Mouse (Mus musculus) v-Abl transformed pro-B cells (cell line): Measurements from ENCODE around the gene Snrpe.

Experiments used
- in situ Hi-C, 2 experiments: fragments of 400-800 bp; cut with MboI; formaldehyde crosslinking; loops; one replicate each; pipeline ENCODE4 v1.15.1; 2025; ENCODE audit not compliant: unreplicated experiment in 2 of 2

Gene Snrpe

DNA sequence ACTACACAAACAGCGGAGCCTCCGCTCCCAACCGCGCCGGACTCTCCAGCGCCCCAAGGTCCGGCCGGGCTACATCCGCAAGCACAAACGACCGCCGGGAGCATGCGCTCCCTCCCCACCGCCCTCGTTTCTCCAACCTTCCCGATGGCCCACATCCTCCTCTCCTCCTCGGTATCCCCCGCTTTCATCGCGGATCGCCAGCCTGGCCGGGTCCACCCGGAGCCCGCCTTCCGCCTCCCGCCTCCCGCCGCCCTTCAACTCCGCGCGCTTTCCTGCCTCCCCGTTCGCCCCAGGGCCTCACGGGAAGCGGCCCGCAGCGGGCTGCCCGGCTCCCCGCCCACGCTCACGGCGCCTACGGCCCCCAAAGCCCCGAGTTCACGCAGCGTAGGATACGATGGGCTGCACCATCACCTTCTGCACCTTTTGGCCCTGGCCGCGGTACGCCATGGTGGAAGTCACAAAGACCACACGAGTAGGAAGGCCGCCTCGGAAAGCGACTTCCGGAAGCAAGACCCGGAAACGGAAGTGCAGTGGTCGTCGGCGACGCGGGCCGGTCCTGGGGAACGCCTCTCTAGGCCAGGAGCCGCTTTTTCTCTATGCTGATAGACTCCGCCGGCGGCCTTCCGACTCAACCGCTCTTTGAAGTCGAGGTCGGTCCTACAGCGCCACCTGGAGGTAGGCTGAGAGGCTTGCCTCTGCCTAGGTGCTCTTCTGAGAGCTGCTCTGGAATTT, at the start of gene Snrpe:
Snrpe (minus strand) TSS at position 521 of the 732 bp plus-strand sequence.
- in situ Hi-C loops: loop anchor here (5.0 to 25.0 kb wide), 7 partner anchors 228 to 605 kb away; no protein-coding TSS in a partner anchor

GRCm38 (mm10) chr1:133658878-133659277, 48.8 kb upstream of the Snrpe start:
- in situ Hi-C loops: loop anchor here in 1 of 2 experiments (5.0 to 25.0 kb wide), 2 partner anchors 38 to 1647 kb away; partner anchors contain the start of gene Elk4

DNA sequence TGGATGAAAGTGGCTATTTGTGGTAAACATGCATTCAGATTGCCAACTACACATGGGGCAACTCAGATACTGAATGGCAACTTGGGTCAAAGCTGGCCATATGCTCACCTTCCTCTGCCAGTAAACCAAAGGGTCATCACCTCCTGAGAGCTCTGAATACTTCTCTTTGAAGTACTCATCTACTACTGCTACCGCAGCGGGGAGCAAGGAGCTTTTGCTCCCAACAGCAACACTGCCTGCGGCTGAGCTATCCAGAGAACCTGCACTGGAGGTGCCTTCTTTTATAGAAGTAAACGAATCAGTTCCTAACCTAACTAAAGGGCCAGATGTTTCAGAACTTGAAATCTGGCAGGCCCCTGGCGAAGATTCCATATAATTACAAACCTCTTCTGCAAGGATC, 46.7 kb upstream of the Snrpe start:
- in situ Hi-C loops: loop anchor here in 1 of 2 experiments (5.0 to 25.0 kb wide), 2 partner anchors 40 to 1645 kb away; partner anchors contain the start of gene Elk4

GRCm38 (mm10) chr1:133653033-133653432, 42.9 kb upstream of the Snrpe start:
- in situ Hi-C loops: loop anchor here in 1 of 2 experiments (25.0 kb wide), 1 partner anchor 1641 kb away; the partner anchor contains the start of gene Elk4

DNA sequence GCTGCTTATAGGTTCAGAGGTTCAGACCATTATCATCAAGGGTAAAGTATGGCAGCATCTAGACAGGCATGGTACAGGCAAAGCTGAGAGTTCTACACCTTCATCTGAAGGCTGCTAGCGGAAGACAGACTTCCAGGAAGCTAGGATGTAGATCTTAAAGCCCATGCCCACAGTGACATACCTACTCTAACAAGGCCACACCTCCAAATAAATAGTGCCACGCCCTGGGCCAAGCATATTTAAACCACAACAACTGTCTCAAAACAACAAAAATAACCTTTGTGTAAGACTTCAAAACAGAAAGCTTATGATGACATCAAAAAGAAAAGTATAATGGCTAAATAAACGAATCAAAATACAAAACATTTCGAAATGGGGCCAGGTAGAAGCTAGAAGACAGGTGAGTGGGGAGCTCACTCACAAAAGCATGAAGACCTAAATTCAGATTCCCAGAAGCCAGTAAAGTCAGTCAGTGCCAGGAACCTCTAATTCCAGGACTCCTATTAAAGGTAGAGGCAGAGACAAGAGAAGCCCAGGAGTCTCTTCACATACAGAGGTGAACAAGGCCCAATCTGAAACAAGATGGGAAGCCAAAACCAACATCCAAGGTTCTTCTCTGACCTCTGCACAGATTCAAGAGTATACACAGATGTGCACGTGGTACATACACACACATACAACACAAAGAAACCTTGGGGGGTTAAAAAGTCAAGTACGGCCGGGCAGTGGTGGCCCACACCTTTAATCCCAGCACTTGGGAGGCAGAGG, 40.4 kb upstream of the Snrpe start:
- in situ Hi-C loops: loop anchor here in 1 of 2 experiments (25.0 kb wide), 1 partner anchor 1638 kb away; the partner anchor contains the start of gene Elk4

DNA sequence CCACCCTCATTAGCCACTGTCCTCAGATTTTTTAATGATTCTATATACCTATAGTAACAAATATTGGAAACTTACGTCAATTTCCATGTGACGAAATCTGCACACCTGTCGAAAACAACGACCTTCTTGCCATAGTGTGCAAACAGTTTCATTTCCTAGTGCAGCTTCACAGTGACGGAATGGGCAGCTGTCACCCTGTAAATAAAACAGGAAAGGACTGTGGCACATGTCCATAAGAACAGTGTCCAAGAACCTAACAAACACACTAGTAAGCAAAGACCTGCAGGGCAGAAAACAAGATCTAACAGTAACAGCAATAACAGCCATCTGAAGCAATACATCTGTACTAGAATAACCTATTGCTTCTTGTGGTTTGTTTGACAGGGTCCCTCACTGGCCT, 35.6 kb upstream of the Snrpe start:
- in situ Hi-C loops: no loop called here

GRCm38 (mm10) chr1:133641163-133641562, 31.1 kb upstream of the Snrpe start:
- in situ Hi-C loops: no loop called here

- in situ Hi-C loops: loop anchor here in 1 of 2 experiments (10.0 kb wide), 1 partner anchor 256 kb away; no protein-coding TSS in a partner anchor
Observed at GRCm38 (mm10) chr1:133638517-133638916, 28.4 kb upstream of the Snrpe start.

DNA sequence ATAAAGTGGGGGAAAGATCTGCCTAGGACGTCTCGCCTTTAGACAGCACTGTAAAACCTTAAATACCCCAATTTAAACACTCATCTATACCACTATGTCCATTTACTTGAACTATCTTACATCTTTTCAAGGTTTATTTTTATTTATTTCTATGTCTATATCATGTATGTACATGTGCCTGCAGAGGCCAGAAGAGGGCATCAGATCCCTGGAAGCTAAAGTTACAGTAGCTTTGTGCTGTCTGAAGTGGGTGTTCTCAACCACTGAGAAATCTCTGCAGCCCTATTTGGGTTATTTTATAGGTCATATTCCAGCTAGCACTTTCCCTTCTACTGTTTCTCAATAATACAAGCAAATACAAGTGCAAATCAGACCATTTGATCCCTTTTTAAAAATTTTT, 22.1 kb upstream of the Snrpe start:
- in situ Hi-C loops: loop anchor here (5.0 to 10.0 kb wide), 2 partner anchors 85 to 263 kb away; no protein-coding TSS in a partner anchor

GRCm38 (mm10) chr1:133625052-133625451, 15.0 kb upstream of the Snrpe start:
- in situ Hi-C loops: no loop called here

DNA sequence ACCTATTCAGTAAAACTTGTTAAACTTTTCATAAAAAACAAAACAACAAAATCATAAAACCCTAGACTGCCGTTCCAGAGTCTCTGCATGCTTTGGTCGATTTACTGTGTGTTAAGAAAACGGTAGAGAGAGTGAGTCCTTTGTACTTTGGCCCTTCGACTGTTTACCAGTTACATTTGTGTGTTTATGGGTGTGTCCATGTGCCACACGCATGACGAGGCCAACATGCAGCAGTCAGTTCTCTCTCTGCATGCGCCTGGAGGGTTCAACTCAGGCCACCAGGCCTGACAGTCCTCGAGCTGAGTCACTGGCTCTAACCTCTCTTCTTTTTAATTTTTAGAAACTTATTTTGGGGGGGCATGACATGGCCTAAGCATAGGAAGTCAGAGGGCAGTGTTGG, 8.2 kb upstream of the Snrpe start:
- in situ Hi-C loops: loop anchor here (10.0 to 25.0 kb wide), 2 partner anchors 269 to 444 kb away; no protein-coding TSS in a partner anchor

DNA sequence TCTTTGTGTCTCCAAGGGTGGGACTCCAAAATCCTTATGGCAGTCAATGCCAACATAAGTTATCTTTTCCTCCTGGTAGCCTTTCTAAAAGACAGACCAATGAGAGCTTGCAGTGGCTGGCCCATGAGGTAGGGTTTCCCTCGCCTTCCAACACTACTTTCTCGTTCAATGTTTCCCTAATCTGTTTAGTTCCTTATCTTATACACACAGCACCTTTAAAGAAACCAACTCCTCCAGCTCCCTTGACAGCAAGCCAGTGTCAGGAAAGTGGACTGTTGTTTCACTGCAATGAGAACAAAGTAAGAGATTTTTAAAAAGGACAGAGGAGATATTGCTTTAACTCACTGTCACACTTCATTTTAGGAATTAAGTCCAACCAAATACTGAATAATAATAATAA, 7.8 kb upstream of the Snrpe start:
- in situ Hi-C loops: loop anchor here (10.0 to 25.0 kb wide), 2 partner anchors 269 to 443 kb away; no protein-coding TSS in a partner anchor

DNA sequence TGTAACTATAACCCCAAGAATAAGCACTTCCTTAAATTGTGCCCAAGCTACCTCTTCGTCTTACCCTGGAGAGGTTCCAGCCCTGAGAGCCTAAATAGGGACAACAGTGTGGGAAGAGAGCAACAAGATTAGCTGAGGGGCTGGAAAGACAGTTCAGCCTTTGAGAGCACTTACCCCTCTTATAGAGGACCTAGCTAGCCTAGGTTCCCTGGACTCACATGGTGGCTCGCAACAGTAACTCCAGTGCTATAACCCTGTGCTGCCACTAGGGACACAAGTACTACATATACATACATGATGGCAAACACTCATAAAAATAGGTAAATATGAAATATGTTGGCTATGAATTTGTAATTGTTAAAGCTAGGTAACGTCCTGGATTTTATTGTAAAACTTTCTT, 3.7 kb upstream of the Snrpe start:
- in situ Hi-C loops: loop anchor here (5.0 to 25.0 kb wide), 3 partner anchors 273 to 439 kb away; no protein-coding TSS in a partner anchor

DNA sequence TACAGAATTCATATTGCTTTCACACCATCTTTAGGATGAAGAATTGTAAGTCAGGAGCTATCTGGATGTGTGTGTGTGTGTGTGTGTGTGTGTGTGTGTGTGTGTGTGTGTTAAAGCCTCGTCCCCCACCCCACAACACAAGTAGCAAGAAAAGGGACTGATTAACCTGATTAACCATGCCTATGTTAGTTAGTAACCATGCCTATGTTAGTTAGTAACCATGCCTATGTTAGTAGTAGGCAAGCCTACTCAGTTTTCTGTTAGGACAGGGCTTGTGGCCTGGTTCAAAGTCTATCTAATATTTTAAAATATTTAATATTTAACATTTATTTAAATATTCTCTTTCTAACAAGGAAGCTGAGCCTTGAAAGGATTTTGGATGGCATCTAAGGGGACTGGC, 1.3 kb upstream of the Snrpe start:
- in situ Hi-C loops: loop anchor here (5.0 to 25.0 kb wide), 3 partner anchors 276 to 437 kb away; no protein-coding TSS in a partner anchor

- in situ Hi-C loops: loop anchor here (5.0 to 25.0 kb wide), 3 partner anchors 277 to 436 kb away; no protein-coding TSS in a partner anchor
Observed at GRCm38 (mm10) chr1:133610601-133611000, 510 bp upstream of the Snrpe start.

- in situ Hi-C loops: loop anchor here (10.0 to 25.0 kb wide), 5 partner anchors 284 to 598 kb away; no protein-coding TSS in a partner anchor
Observed at GRCm38 (mm10) chr1:133603174-133603573, 6.9 kb downstream of the Snrpe start.

DNA sequence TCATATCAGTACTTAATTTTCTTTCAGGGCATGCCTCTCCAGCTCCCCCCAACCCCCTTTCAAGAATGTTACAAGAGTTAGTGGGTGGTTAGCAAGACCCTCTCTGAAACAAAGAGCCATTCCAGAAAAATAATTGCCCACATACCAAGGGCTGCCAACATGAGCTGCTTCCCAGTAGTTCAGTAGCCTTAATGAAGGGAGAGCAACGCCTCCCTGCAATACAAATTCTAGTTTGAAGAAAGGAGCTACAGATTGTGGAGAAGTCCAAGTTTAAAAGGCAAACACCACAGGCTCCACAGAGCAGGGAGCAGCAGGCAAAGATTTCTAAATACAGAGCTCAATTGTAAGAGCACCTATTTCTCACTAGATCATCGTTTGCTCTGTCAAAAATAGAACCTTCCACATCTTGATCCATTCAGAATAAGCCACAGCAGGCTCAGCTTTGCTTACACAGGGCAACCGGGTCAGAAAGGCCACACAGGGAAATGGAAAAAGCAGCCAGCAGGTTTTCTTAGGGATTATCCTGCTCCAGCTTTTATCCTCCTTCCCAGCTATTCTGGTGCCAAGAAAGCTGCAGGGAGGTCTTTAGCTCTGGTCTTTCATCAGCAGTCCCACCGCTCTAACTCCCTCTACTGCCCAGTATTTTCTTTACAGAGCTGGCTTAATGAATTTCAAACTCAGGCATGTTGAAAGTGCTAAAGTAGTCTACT, 13.6 kb downstream of the Snrpe start:
- in situ Hi-C loops: no loop called here

GRCm38 (mm10) chr1:133585995-133586537, 24.0 kb downstream of the Snrpe start:
- in situ Hi-C loops: no loop called here

DNA sequence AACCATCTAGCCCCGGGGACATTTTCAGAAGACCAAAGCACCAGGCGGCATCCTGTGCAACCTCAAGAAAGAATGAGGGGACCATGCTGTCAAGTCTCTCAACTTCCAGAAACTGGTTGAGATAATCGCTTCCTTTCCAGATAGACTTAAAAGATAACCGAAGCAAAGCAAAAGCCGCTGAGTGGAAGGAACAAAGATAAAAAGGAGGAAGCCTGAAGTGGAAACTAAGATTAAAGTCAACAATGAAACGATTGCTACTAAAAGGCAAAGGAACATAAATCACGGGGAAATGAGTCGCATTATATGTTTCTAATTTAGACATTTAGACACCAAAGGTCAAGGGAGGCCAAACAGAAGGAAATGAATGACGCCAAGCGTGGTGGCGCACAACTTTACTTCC, 38.8 kb downstream of the Snrpe start:
- in situ Hi-C loops: no loop called here
